Mouse (Mus musculus): ENCODE data around the gene Ccdc134. TPM values are rescaled to one million over a fixed set of nuclear protein-coding genes. Genes with fewer than 3 reads are reported as not detected.

Gene Ccdc134
- polyA plus RNA-seq, 1 experiment from 2014 or later: 11.1 TPM

Other genes starting within 250 kb of the Ccdc134 start
- gene Polr3h, start 201.7 kb upstream of the Ccdc134 start, polyA plus RNA-seq (2015; fragmentation: Nextera tagmentation; extraction: Ambion mirVana): 93.2 and 107 TPM in 2 replicates
- 194 and 220 TPM in 2 replicates for gene Csdc2, start 191.2 kb upstream of the Ccdc134 start, polyA plus RNA-seq (2015; fragmentation: Nextera tagmentation; extraction: Ambion mirVana)
- 99.8 and 111 TPM in 2 replicates for gene Pmm1, start 167.0 kb upstream of the Ccdc134 start, polyA plus RNA-seq (2015; fragmentation: Nextera tagmentation; extraction: Ambion mirVana)
- gene 1700029P11Rik, start 147.4 kb upstream of the Ccdc134 start, polyA plus RNA-seq (2015; fragmentation: Nextera tagmentation; extraction: Ambion mirVana): not detected in 2 replicates
- gene Xrcc6, start 140.1 kb upstream of the Ccdc134 start, polyA plus RNA-seq (2015; fragmentation: Nextera tagmentation; extraction: Ambion mirVana): 41.6 and 74.7 TPM in 2 replicates
- gene Desi1, start 94.1 kb upstream of the Ccdc134 start, polyA plus RNA-seq (2015; fragmentation: Nextera tagmentation; extraction: Ambion mirVana): 54.1 and 64.0 TPM in 2 replicates
- 230 and 272 TPM in 2 replicates for gene Snu13, start 80.3 kb upstream of the Ccdc134 start, polyA plus RNA-seq (2015; fragmentation: Nextera tagmentation; extraction: Ambion mirVana)
- gene 4930407I10Rik, start 68.8 kb upstream of the Ccdc134 start, polyA plus RNA-seq (2015; fragmentation: Nextera tagmentation; extraction: Ambion mirVana): not detected in 2 replicates
- gene Mei1, start 57.9 kb upstream of the Ccdc134 start, polyA plus RNA-seq (2015; fragmentation: Nextera tagmentation; extraction: Ambion mirVana): 0.05 TPM in 1 of 2 replicates, not detected in the other
- gene Srebf2, start 19.3 kb downstream of the Ccdc134 start, polyA plus RNA-seq (2015; fragmentation: Nextera tagmentation; extraction: Ambion mirVana): 187 and 190 TPM in 2 replicates
- 4.6 and 6.7 TPM in 2 replicates for gene Shisa8, start 84.9 kb downstream of the Ccdc134 start, polyA plus RNA-seq (2015; fragmentation: Nextera tagmentation; extraction: Ambion mirVana)
- 0.66 and 0.90 TPM in 2 replicates for gene Tnfrsf13c, start 96.4 kb downstream of the Ccdc134 start, polyA plus RNA-seq (2015; fragmentation: Nextera tagmentation; extraction: Ambion mirVana)
- 17.8 and 23.4 TPM in 2 replicates for gene Cenpm, start 116.8 kb downstream of the Ccdc134 start, polyA plus RNA-seq (2015; fragmentation: Nextera tagmentation; extraction: Ambion mirVana)
- 13.0 and 18.4 TPM in 2 replicates for gene 1500009C09Rik, start 124.5 kb downstream of the Ccdc134 start, polyA plus RNA-seq (2015; fragmentation: Nextera tagmentation; extraction: Ambion mirVana)
- gene Sept3, start 147.0 kb downstream of the Ccdc134 start, polyA plus RNA-seq (2015; fragmentation: Nextera tagmentation; extraction: Ambion mirVana): 338 and 367 TPM in 2 replicates
- 0.10 and 0.13 TPM in 2 replicates for gene Wbp2nl, start 171.0 kb downstream of the Ccdc134 start, polyA plus RNA-seq (2015; fragmentation: Nextera tagmentation; extraction: Ambion mirVana)
- gene Naga, start 211.0 kb downstream of the Ccdc134 start, polyA plus RNA-seq (2015; fragmentation: Nextera tagmentation; extraction: Ambion mirVana): 33.4 and 41.8 TPM in 2 replicates
- 2.4 and 6.6 TPM in 2 replicates for gene Pheta2, start 211.0 kb downstream of the Ccdc134 start, polyA plus RNA-seq (2015; fragmentation: Nextera tagmentation; extraction: Ambion mirVana)
- 392 and 440 TPM in 2 replicates for gene Smdt1, start 211.0 kb downstream of the Ccdc134 start, polyA plus RNA-seq (2015; fragmentation: Nextera tagmentation; extraction: Ambion mirVana)
- 409 and 417 TPM in 2 replicates for gene Ndufa6, start 226.4 kb downstream of the Ccdc134 start, polyA plus RNA-seq (2015; fragmentation: Nextera tagmentation; extraction: Ambion mirVana)